Mouse (Mus musculus) kidney, adult 8-10 months (tissue): ENCODE data around the gene Dars2.
"Not testable (repeated sequence)": the region's sequence is repeated elsewhere in the genome, so short reads cannot be mapped to it uniquely, and the experiment has no call there.

Source experiments
- DNase-seq, 2 experiments: peaks; one replicate each; pipeline ENCODE4 v3.0.0; 2022

Dars2 gene

GRCm38 (mm10) chr1:161035281-161035785 lies 35.1 kb downstream of the Dars2 start:
- peak in 1 of 2 experiments; percentile 51 for DNase-seq

GRCm38 (mm10) chr1:161034435-161035280 lies 35.8 kb downstream of the Dars2 start, which contains the start of gene Zbtb37:
TSS of gene Zbtb37 (minus strand) at chr1:161034849.
- peak; percentile 99 for DNase-seq

- no peak for DNase-seq
These were observed 36.5 kb downstream of the Dars2 start for GRCm38 (mm10) chr1:161033856-161034434.

GRCm38 (mm10) chr1:161032345-161032744 lies 38.1 kb downstream of the Dars2 start:
- no peak for DNase-seq

- no peak for DNase-seq
These were observed 38.6 kb downstream of the Dars2 start for GRCm38 (mm10) chr1:161031881-161032280.

GRCm38 (mm10) chr1:161030058-161030457 lies 40.4 kb downstream of the Dars2 start:
- no peak for DNase-seq

- DNase-seq: not testable (repeated sequence)
These were observed 42.0 kb downstream of the Dars2 start for GRCm38 (mm10) chr1:161028427-161028826.

GRCm38 (mm10) chr1:161027196-161027595 lies 43.3 kb downstream of the Dars2 start:
- no peak for DNase-seq

- no peak for DNase-seq
These were observed 44.8 kb downstream of the Dars2 start for GRCm38 (mm10) chr1:161025410-161026210.

GRCm38 (mm10) chr1:161020051-161020450 lies 50.4 kb downstream of the Dars2 start:
- no peak for DNase-seq

- DNase-seq: no peak
These were observed 54.1 kb downstream of the Dars2 start for GRCm38 (mm10) chr1:161016378-161016777.

- DNase-seq: no peak
These were observed 60.0 kb downstream of the Dars2 start for GRCm38 (mm10) chr1:161010436-161010835.

- no peak for DNase-seq
These were observed 62.4 kb downstream of the Dars2 start for GRCm38 (mm10) chr1:161008038-161008437.

- no peak for DNase-seq
These were observed 64.0 kb downstream of the Dars2 start for GRCm38 (mm10) chr1:161006471-161006870.

GRCm38 (mm10) chr1:161005526-161005925 lies 64.9 kb downstream of the Dars2 start:
- no peak for DNase-seq

- DNase-seq: no peak
These were observed 65.5 kb downstream of the Dars2 start for GRCm38 (mm10) chr1:161004942-161005341.

GRCm38 (mm10) chr1:160993851-160994250 lies 76.6 kb downstream of the Dars2 start:
- no peak for DNase-seq
